Mouse (Mus musculus): ENCODE measurements around the gene Elmo1. TPM values are rescaled to one million over a fixed set of nuclear protein-coding genes. Genes with fewer than 3 reads are reported as not detected.

The Elmo1 gene
- polyA plus RNA-seq, 1 experiment from 2014 or later, result 31.3 TPM

DNA sequence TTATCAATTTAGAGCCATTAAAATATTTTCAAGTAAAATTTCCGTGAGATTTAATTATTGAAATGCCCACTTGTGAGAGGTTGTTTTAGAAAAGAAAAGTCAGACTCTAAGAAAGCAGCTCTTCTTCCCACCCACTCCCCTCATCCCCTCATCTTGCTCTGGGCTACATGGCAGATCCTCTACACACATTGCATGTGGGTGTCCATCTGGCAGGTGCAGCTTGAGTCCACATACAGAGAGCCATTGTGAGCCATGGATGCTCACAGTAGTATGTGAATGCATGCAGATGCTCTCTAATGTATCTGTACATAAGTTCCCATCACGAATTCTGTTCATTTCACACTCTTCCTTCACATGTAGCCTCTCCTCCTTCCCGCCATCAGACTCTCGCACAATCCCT lies 236.7 kb downstream of the Elmo1 start:
- Histone ChIP-seq H3K4me3 (ENCODE audit: inconsistent target) (no peak overlapping the region), H3K79me2 (ENCODE audit: inconsistent target) (no peaks in the 10 kb centered on the region; the same call in 1 of the 2 replicates), H3K27ac (no peak overlapping the region), H3K36me3 (ENCODE audit: inconsistent target) (no peaks in the 10 kb centered on the region)
- 89% methylated on average over 4 of the region's 4 CpGs for WGBS (ENCODE audit: missing documents)

DNA sequence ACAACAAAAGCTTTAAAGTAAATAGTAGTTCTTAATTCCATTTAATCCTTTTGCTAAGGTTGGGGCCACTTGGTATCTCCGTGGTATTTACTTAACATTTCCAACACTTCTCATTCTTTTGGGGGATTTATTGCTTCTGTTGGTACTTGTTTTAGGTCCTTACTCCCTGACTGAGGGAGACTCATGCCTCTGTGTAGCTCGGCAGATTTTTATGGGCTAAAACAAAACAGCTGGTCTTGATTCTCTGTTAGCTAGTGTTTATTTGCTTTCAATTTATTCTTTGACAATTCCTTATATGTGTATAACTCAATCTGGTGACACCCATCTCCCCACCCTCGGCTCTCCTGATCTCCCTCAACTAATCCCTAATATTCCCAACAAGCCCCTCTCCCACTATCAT lies 237.6 kb downstream of the Elmo1 start:
- H3K27ac ChIP-seq, result no peak overlapping the region
- 94% methylated on average over 3 of the region's 3 CpGs for WGBS (ENCODE audit: missing documents)
- no peaks in the 10 kb centered on the region for H3K36me3 ChIP-seq (ENCODE audit: inconsistent target)
- no peaks in the 10 kb centered on the region; the same call in 1 of the 2 replicates for H3K79me2 ChIP-seq (ENCODE audit: inconsistent target)
- H3K4me3 ChIP-seq (ENCODE audit: inconsistent target), result no peak overlapping the region

DNA sequence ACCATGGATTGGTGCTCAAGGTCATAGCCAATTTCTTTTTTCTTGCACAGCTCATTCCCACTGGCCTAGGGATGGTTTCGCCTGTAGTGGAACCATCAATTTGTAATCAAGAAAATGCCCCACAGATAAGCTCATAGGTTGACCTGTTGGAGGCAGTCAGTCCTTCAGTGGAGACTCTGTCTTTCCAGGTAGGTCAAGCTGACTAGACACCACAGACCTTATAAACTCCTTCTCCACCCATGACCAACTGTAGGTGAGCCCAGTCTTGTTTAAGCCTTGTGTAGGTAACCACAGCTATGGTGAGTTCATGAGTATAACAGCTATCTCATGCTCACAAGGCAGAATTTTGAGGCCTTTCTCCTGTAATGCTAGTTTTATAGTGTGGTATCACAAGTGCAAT lies 238.3 kb downstream of the Elmo1 start:
- H3K4me3 ChIP-seq (ENCODE audit: inconsistent target), result no peak overlapping the region
- H3K36me3 ChIP-seq (ENCODE audit: inconsistent target), result no peaks in the 10 kb centered on the region
- WGBS (ENCODE audit: missing documents), result 91% methylated on average over 1 of the region's 1 CpGs
- H3K27ac ChIP-seq, result no peak overlapping the region
- H3K79me2 ChIP-seq (ENCODE audit: inconsistent target), result no peaks in the 10 kb centered on the region; the same call in 1 of the 2 replicates

GRCm38 (mm10) chr13:20330954-20331353 lies 240.6 kb downstream of the Elmo1 start:
- Histone ChIP-seq H3K4me3 (ENCODE audit: inconsistent target) (no peak overlapping the region), H3K79me2 (ENCODE audit: inconsistent target) (no peaks in the 10 kb centered on the region), H3K36me3 (ENCODE audit: inconsistent target) (no peaks in the 10 kb centered on the region), H3K27ac (no peak overlapping the region)
- 92% methylated on average over 5 of the region's 7 CpGs for WGBS (ENCODE audit: missing documents)

DNA sequence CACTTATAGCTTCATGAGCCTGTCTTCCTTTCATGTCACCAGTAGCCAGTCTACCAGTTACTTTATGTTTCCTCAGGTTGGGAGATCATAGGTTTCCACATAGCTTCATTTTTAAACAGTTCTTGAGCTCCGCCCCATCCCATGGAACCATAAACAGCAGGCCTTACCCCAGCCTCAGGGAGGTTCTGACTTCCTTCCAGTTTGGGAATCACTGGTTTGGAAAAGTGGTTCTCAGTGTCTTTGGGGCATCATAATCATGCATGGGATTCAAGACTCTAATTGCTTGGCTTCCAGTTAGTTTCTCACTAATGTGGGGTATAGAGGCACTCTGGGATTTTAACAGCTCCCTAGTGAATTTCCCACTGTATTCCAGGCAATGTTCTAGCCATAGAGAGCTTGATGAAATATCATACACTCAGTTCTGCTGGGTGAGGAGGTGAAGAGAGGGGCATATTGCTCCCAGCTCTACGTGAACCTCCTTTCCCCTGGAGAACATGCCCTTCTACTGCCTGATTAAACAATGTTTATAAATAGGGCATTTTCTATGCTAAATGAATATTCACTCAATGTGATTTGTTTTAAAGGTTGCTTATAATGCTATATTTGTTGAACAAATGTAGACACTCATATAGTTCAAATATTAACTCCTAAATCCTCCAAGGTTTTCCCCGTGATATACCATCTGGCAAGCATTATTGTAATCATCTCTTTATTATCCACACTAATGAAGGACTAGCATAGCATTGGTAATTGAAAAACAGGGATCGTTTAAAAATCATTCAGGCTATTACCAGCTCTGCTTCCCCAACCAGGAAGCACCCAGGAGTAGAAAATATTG lies 244.9 kb downstream of the Elmo1 start:
- Histone ChIP-seq H3K36me3 (ENCODE audit: inconsistent target) (no peaks in the 10 kb centered on the region), H3K79me2 (ENCODE audit: inconsistent target) (no peaks in the 10 kb centered on the region), H3K27ac (no peak overlapping the region), H3K4me3 (ENCODE audit: inconsistent target) (no peak overlapping the region)
- 100% methylated on average over 4 of the region's 4 CpGs for WGBS (ENCODE audit: missing documents)

- 94% methylated on average over 7 of the region's 7 CpGs for WGBS (ENCODE audit: missing documents)
- H3K36me3 ChIP-seq (ENCODE audit: inconsistent target), result no peaks in the 10 kb centered on the region
- no peak overlapping the region for H3K4me3 ChIP-seq (ENCODE audit: inconsistent target)
- H3K27ac ChIP-seq, result no peak overlapping the region
- no peaks in the 10 kb centered on the region for H3K79me2 ChIP-seq (ENCODE audit: inconsistent target)
Observed at GRCm38 (mm10) chr13:20335889-20336497, 245.6 kb downstream of the Elmo1 start.

DNA sequence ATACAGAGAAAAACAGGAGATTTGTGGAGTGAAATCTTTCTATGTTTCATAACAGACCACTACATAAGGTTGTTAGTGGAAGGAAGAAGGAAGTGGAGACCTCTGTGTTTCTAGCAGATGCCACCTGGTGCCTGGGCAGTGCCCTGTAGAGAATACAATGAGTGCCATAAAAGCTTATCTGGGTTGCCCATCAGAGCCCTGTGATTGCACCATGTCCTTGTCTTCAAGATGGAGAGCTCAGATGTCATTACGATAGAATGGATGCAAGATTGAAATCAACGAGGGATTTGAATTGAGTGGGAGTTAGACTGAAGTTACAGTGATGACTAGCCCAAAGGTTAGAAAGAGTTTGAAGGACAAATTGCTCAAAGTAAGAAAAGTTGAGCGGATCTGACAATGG lies 252.5 kb downstream of the Elmo1 start:
- H3K79me2 ChIP-seq (ENCODE audit: inconsistent target), result no peaks in the 10 kb centered on the region
- H3K27ac ChIP-seq, result no peak overlapping the region
- no peak overlapping the region for H3K4me3 ChIP-seq (ENCODE audit: inconsistent target)
- peaks cover 16% of the 10 kb centered on the region for H3K36me3 ChIP-seq (ENCODE audit: inconsistent target)
- 86% methylated on average over 3 of the region's 3 CpGs for WGBS (ENCODE audit: missing documents)

DNA sequence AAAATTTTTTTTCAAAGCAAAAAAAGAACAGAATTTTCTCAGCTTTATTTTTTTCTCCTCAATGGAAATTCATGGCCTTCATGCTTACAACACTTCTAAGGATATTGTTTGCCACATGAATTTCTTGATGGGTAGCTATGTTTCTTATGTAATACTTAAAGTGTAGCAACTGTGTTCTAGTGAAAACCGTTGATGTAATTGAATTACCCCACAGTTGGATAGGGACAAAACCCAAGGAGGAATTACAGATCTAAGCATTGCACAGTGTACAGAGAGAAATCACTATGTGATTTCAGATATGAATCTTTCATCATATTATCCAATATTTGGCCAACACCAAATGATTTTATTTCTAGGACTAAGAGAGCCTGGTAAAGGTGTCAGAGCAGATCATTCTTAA lies 259.4 kb downstream of the Elmo1 start:
- Histone ChIP-seq H3K79me2 (ENCODE audit: inconsistent target) (peaks cover 9% of the 10 kb centered on the region; the same call in 1 of the 2 replicates), H3K36me3 (ENCODE audit: inconsistent target) (no peaks in the 10 kb centered on the region), H3K4me3 (ENCODE audit: inconsistent target) (no peak overlapping the region), H3K27ac (no peak overlapping the region)
- 58% methylated on average over 1 of the region's 1 CpGs for WGBS (ENCODE audit: missing documents)

DNA sequence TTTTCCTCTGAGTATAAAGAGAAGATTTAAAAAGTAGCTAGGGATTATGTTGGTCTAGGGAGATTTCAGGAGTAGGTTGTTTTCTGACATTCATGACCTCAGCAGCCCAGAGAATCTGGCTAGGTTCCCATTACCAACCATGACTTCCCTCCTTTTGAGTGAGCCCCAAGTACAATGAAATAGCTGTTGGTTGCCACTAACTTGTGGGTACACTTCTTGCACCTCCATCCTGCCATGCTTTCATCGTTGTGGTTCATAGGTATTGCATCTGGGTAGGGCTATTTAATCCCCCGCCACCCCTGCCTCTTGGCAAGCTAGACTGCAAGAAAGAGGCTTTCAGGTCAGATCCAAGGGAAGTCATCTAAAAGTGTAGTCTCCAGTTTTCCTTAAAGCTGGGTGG lies 262.2 kb downstream of the Elmo1 start:
- Histone ChIP-seq H3K4me3 (ENCODE audit: inconsistent target) (no peak overlapping the region), H3K79me2 (ENCODE audit: inconsistent target) (peaks cover 9% of the 10 kb centered on the region; the same call in 1 of the 2 replicates), H3K36me3 (ENCODE audit: inconsistent target) (no peaks in the 10 kb centered on the region), H3K27ac (no peak overlapping the region)
- 42% methylated on average over 2 of the region's 2 CpGs for WGBS (ENCODE audit: missing documents)

- Histone ChIP-seq H3K79me2 (ENCODE audit: inconsistent target) (peaks cover 9% of the 10 kb centered on the region; the same call in 1 of the 2 replicates), H3K4me3 (ENCODE audit: inconsistent target) (no peak overlapping the region), H3K36me3 (ENCODE audit: inconsistent target) (no peaks in the 10 kb centered on the region), H3K27ac (no peak overlapping the region)
- WGBS (ENCODE audit: missing documents), result 83% methylated on average over 10 of the region's 10 CpGs
Observed at GRCm38 (mm10) chr13:20353862-20354603, 263.6 kb downstream of the Elmo1 start.

DNA sequence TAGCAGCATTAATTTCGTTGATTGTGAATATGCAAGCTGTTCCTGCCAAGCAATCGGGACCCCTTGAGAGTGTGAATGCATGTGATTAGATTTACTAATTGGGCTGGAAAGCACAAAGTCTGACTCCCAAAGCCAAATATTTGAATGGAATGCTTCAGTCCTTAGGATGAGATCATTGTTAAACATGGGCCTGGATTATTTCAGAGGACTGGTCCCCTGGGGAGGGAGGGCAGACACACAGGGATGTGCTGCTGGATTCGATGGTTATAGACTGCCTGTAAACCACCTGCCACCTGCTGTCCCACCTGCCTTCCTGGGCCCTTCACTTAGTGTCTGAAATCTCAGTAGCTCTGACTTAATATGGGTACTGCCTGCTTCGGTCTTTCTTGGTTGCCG lies 264.2 kb downstream of the Elmo1 start:
- Histone ChIP-seq H3K79me2 (ENCODE audit: inconsistent target) (peaks cover 9% of the 10 kb centered on the region; the same call in 1 of the 2 replicates), H3K27ac (no peak overlapping the region), H3K36me3 (ENCODE audit: inconsistent target) (peaks cover under 1% of the 10 kb centered on the region; the same call in 1 of the 2 replicates), H3K4me3 (ENCODE audit: inconsistent target) (no peak overlapping the region)
- WGBS (ENCODE audit: missing documents), result 95% methylated on average over 5 of the region's 5 CpGs

DNA sequence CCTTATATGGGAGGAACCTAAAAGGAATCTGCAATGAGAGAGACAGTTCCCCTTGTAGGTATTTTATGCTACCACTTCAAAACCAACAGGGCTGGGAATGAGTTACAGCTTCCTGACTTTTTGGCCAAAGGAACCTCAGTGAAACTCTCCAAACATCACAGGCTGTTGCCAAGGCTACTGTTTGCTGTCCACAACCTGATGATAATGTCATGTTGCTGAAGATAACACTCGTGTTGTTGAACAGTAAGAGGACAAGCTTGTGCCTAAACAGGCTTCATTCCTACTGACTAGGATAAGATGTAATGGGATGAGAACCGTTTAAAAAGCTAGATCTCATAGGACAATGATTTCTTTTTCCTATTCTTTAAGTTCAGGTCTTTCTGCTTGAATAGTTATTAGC lies 272.1 kb downstream of the Elmo1 start:
- Histone ChIP-seq H3K36me3 (ENCODE audit: inconsistent target) (peaks cover 6% of the 10 kb centered on the region; the same call in 1 of the 2 replicates), H3K4me3 (ENCODE audit: inconsistent target) (no peak overlapping the region), H3K79me2 (ENCODE audit: inconsistent target) (no peaks in the 10 kb centered on the region), H3K27ac (no peak overlapping the region)
- WGBS (ENCODE audit: missing documents), result 100% methylated on average over 2 of the region's 2 CpGs

- 72% methylated on average over 6 of the region's 7 CpGs for WGBS (ENCODE audit: missing documents)
- no peak overlapping the region for H3K4me3 ChIP-seq (ENCODE audit: inconsistent target)
- no peaks in the 10 kb centered on the region for H3K79me2 ChIP-seq (ENCODE audit: inconsistent target)
- H3K27ac ChIP-seq, result no peak overlapping the region
- H3K36me3 ChIP-seq (ENCODE audit: inconsistent target), result no peaks in the 10 kb centered on the region
Observed at GRCm38 (mm10) chr13:20365828-20366593, 275.6 kb downstream of the Elmo1 start.

All from macrophage (primary cell).